In genomic region chr7:3198884-3199283, GRCm38 (mm10) we compare ENCODE assay signal across 14 mouse cellular contexts. TPM values are rescaled to one million over a fixed set of nuclear protein-coding genes. Genes with fewer than 3 reads are reported as not detected.
DNase-seq lines count a peak whose midpoint lies in the region; ATAC-seq and TF ChIP-seq lines count a peak whose summit lies in the region.
"Had no signal": no experiment of that assay in that cellular context is flagged by ENCODE, and none has a peak within 500 bp of the region (broad histone marks: within the 10 kb centered on the region; RNA-seq: fewer than 3 reads in every experiment).

No protein-coding gene starts in this region.

- WGBS in heart, adult 2 months: 41% methylated on average over 11 of the region's 11 CpGs
- WGBS in liver, adult 2 months: 56% methylated on average over 11 of the region's 11 CpGs
- 49% methylated on average over 11 of the region's 11 CpGs for WGBS in kidney, embryonic 16.5 days

- no peak overlapping the region for H3K4me2 ChIP-seq in kidney, embryonic 16.5 days (replicated peaks; ENCODE audit: low read depth, low read length)
- H3K4me2 ChIP-seq: embryonic facial prominence, embryonic 13.5 days; neural tube, embryonic 12.5 days had no signal

- no peak overlapping the region for H3K4me3 ChIP-seq in heart, adult 2 months
- H3K4me3 ChIP-seq in liver, adult 2 months (ENCODE audit: insufficient read depth, low read depth, low read length): no peak overlapping the region
- no peak overlapping the region for H3K4me3 ChIP-seq in kidney, embryonic 16.5 days (ENCODE audit: low read length)
- H3K4me3 ChIP-seq: embryonic facial prominence, embryonic 13.5 days; neural tube, embryonic 12.5 days had no signal

- no peaks in the 10 kb centered on the region for H3K36me3 ChIP-seq in heart, adult 2 months (ENCODE audit: control insufficient read depth, insufficient read depth, low read length)
- H3K36me3 ChIP-seq in liver, adult 2 months (ENCODE audit: control insufficient read depth, insufficient read depth, low read length): no peaks in the 10 kb centered on the region
- H3K36me3 ChIP-seq in kidney, embryonic 16.5 days (ENCODE audit: insufficient read depth, low read length): no peaks in the 10 kb centered on the region
- H3K36me3 ChIP-seq: embryonic facial prominence, embryonic 13.5 days; G1E; neural tube, embryonic 12.5 days had no signal

- no peak for DNase-seq in heart, adult 2 months
- DNase-seq in heart, adult 8-10 months (ENCODE audit: low spot score): no peak
- DNase-seq in 3T3-L1 (ENCODE audit: low read depth, low spot score): peak; percentile 57
- peak; percentile 93 for DNase-seq in R1 (ENCODE audit: low read depth, low spot score)
- no peak for DNase-seq in liver, adult 2 months (ENCODE audit: extremely low read depth, low read depth, low spot score)
- no peak for DNase-seq in urinary bladder, postnatal 25 days (ENCODE audit: low spot score)
- no peak for DNase-seq in gastrocnemius, adult 8-10 months (ENCODE audit: low spot score in 2 of 2)
- DNase-seq: heart, adult 11 months had no signal

- TF ChIP-seq CTCF in heart, adult 2 months (IDR thresholded peaks at IDR 0.05): peak; percentile 23
- TF ChIP-seq CTCF in liver, adult 2 months (IDR thresholded peaks at IDR 0.05; ENCODE audit: low read depth, low read length): peak; percentile 80

- H3K9ac ChIP-seq in heart, adult 2 months (ENCODE audit: low read depth, low read length): no peak overlapping the region
- no peak overlapping the region for H3K9ac ChIP-seq in liver, adult 2 months (ENCODE audit: low read depth, low read length)
- H3K9ac ChIP-seq in kidney, embryonic 16.5 days (replicated peaks; ENCODE audit: low read length): no peak overlapping the region
- H3K9ac ChIP-seq: embryonic facial prominence, embryonic 13.5 days; neural tube, embryonic 12.5 days had no signal

- H3K4me1 ChIP-seq in heart, adult 2 months (ENCODE audit: control insufficient read depth, insufficient read depth, low read length): no peaks in the 10 kb centered on the region
- H3K4me1 ChIP-seq in liver, adult 2 months (ENCODE audit: control insufficient read depth, insufficient read depth, low read length): no peaks in the 10 kb centered on the region
- H3K4me1 ChIP-seq in kidney, embryonic 16.5 days (ENCODE audit: insufficient read depth, low read length): no peaks in the 10 kb centered on the region
- H3K4me1 ChIP-seq: neural tube, embryonic 12.5 days had no signal

- no peaks in the 10 kb centered on the region for H3K79me2 ChIP-seq in heart, adult 2 months (replicated peaks; ENCODE audit: control insufficient read depth, insufficient read depth, low read length)
- H3K79me2 ChIP-seq in liver, adult 2 months (ENCODE audit: control insufficient read depth, insufficient read depth, low read length): no peaks in the 10 kb centered on the region

- ATAC-seq in kidney, embryonic 16.5 days (ENCODE audit: low FRiP score, low TSS enrichment): no peak

- no peaks in the 10 kb centered on the region for H3K27me3 ChIP-seq in heart, adult 2 months (ENCODE audit: control insufficient read depth, insufficient read depth, low read length)
- no peaks in the 10 kb centered on the region for H3K27me3 ChIP-seq in liver, adult 2 months (ENCODE audit: control insufficient read depth, insufficient read depth, low read length)
- no peaks in the 10 kb centered on the region for H3K27me3 ChIP-seq in kidney, embryonic 16.5 days (ENCODE audit: insufficient read depth, low read length)
- H3K27me3 ChIP-seq: embryonic facial prominence, embryonic 13.5 days; neural tube, embryonic 12.5 days had no signal

- H3K9me3 ChIP-seq in kidney, embryonic 16.5 days (ENCODE audit: low read length): no peaks in the 10 kb centered on the region
- H3K9me3 ChIP-seq: embryonic facial prominence, embryonic 13.5 days; neural tube, embryonic 12.5 days had no signal

- TF ChIP-seq POLR2A in heart, adult 2 months (IDR thresholded peaks at IDR 0.05; ENCODE audit: insufficient read depth, low read depth, low read length): no peak
- TF ChIP-seq POLR2A in liver, adult 2 months (IDR thresholded peaks at IDR 0.05; ENCODE audit: extremely low read depth, insufficient read depth, low read length): no peak

- no peak overlapping the region for H3K27ac ChIP-seq in heart, adult 2 months
- no peak overlapping the region for H3K27ac ChIP-seq in liver, adult 2 months (replicated peaks; ENCODE audit: insufficient read depth, low read depth, low read length)
- H3K27ac ChIP-seq in kidney, embryonic 16.5 days (ENCODE audit: low read length): no peak overlapping the region
- H3K27ac ChIP-seq: embryonic facial prominence, embryonic 13.5 days; macrophage; neural tube, embryonic 12.5 days had no signal

- no peak for TF ChIP-seq EP300 in heart, adult 2 months (IDR thresholded peaks at IDR 0.05; ENCODE audit: insufficient read depth, low read depth, low read length)

- intact Hi-C loops in heart, adult 2 months (cut with DNase I): no loop called here

RNA-seq across cellular contexts. Expression of gene AU018091, which starts 29.9 kb away (rescaled TPM):
- total RNA-seq in heart, adult 2 months (2021): not detected
- not detected in 2 replicates for polyA plus RNA-seq in heart, adult 2 months (2012; rRNA removed)
- not detected for total RNA-seq in heart, adult 8-10 months (2022)
- total RNA-seq in liver, adult 2 months (2014; rRNA removed): not detected in 2 replicates
- not detected in 2 replicates for polyA plus RNA-seq in liver, adult 2 months (2012; rRNA removed)
- total RNA-seq in gastrocnemius, adult 8-10 months (2022): not detected
- polyA plus RNA-seq in kidney, embryonic 16.5 days (2015; fragmentation: Nextera tagmentation; extraction: Ambion mirVana): not detected in 2 replicates
- total RNA-seq: left cerebral cortex, adult 18-20 months had no signal
- polyA plus RNA-seq: G1E, macrophage had no signal

RNA-seq across cellular contexts. Expression of gene Nlrp12, which starts 50.7 kb away (rescaled TPM):
- under 1 TPM in 1 of 2 experiments, not detected in 1; 0.13 TPM for total RNA-seq in heart, adult 2 months (2021)
- polyA plus RNA-seq in heart, adult 2 months (2012; rRNA removed): 0.14 TPM in 1 of 2 replicates, not detected in the other
- total RNA-seq in heart, adult 8-10 months (2022): under 1 TPM in 1 of 4 experiments, not detected in 3; 0.12 TPM
- total RNA-seq in liver, adult 2 months (2014; rRNA removed): 5.8 and 7.0 TPM in 2 replicates
- polyA plus RNA-seq in liver, adult 2 months (2012; rRNA removed): 1.4 and 2.6 TPM in 2 replicates
- total RNA-seq in gastrocnemius, adult 8-10 months (2022): not detected
- not detected in 2 replicates for polyA plus RNA-seq in kidney, embryonic 16.5 days (2015; fragmentation: Nextera tagmentation; extraction: Ambion mirVana)
- total RNA-seq: left cerebral cortex, adult 18-20 months had no signal
- polyA plus RNA-seq: embryonic facial prominence, embryonic 13.5 days; G1E; neural tube, embryonic 12.5 days had no signal

Comparison
In these comparisons a context has a peak if more than half of its experiments do, and no peak if none do; other contexts are left out.
1. DNase-seq: peak in 3T3-L1 (single experiment) and R1 (single experiment); none in heart, adult 2 months (0 of 2), heart, adult 8-10 months (single experiment), liver, adult 2 months (single experiment), urinary bladder, postnatal 25 days (single experiment) and gastrocnemius, adult 8-10 months (0 of 2).